Mouse (Mus musculus): ENCODE data around the gene Rbbp5. TPM values are rescaled to one million over a fixed set of nuclear protein-coding genes. Genes with fewer than 3 reads are reported as not detected.

Gene Rbbp5
- polyA plus RNA-seq, 1 experiment from 2014 or later: 61.9 TPM

DNA sequence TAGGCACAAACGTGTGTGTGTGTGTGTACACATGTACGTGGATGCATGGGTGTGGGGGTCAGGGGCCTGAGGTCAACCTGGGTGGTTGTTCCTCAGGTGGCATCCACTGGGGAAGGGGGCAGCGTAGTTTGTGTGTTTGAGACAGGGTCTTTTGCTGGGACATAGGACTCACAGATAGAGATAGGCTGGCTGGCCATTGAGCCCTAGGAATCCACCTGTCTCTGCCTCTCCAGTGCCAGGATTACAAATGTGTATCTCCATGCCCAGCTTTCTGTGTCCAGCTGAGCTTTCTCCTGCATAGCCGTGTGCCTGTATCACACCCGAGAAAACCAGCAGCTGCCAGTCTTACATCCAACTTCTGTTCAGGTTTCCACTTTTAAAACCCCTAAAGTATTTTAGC, 32.6 kb downstream of the Rbbp5 start:
- H3K27me3 ChIP-seq (ENCODE audit: poor library complexity, severe bottlenecking): no peaks in the 10 kb centered on the region
- no peak overlapping the region for H3K4me3 ChIP-seq
- H3K36me3 ChIP-seq (replicated peaks): peaks cover 48% of the 10 kb centered on the region
- no peak overlapping the region for H3K27ac ChIP-seq
- DNase-seq (ENCODE audit: extremely low spot score, low spot score): no peak
- H3K4me1 ChIP-seq: peaks cover 10% of the 10 kb centered on the region
- 89% methylated on average over 5 of the region's 5 CpGs for WGBS
- H3K9me3 ChIP-seq: no peaks in the 10 kb centered on the region

DNA sequence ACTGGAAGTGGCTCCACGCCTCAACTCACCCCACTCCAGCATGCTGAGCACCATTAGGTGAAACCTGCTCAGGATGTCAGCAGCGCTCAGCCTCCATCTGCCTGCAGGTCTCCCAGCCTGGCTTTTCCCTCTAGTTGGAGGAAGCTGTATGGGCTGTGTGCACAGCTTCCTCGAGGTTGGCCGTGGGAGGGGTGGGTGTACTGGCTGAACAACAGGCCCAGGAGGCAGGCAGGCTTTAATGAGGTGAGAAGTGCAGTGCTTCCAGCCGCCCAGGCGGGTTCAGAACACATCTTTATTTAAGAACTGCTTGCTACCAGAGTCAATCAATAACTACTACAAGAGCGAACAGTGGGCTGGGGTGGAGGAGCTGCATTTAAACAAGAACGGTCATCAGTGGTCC, 34.4 kb downstream of the Rbbp5 start:
- Histone ChIP-seq H3K27ac (no peak overlapping the region), H3K4me1 (peaks cover 10% of the 10 kb centered on the region), H3K27me3 (ENCODE audit: poor library complexity, severe bottlenecking) (no peaks in the 10 kb centered on the region), H3K36me3 (replicated peaks) (peaks cover 31% of the 10 kb centered on the region), H3K4me3 (no peak overlapping the region), H3K9me3 (no peaks in the 10 kb centered on the region)
- DNase-seq (ENCODE audit: extremely low spot score, low spot score): no peak
- WGBS: 69% methylated on average over 8 of the region's 8 CpGs

- 85% methylated on average over 8 of the region's 8 CpGs for WGBS
- H3K27ac ChIP-seq: no peak overlapping the region
- no peak for DNase-seq (ENCODE audit: extremely low spot score, low spot score)
- peaks cover 25% of the 10 kb centered on the region for H3K36me3 ChIP-seq (replicated peaks)
- peaks cover 10% of the 10 kb centered on the region for H3K4me1 ChIP-seq
- H3K4me3 ChIP-seq: no peak overlapping the region
- H3K27me3 ChIP-seq (ENCODE audit: poor library complexity, severe bottlenecking): no peaks in the 10 kb centered on the region
- no peaks in the 10 kb centered on the region for H3K9me3 ChIP-seq
Measured at GRCm38 (mm10) chr1:132512106-132512505, 34.9 kb downstream of the Rbbp5 start.

DNA sequence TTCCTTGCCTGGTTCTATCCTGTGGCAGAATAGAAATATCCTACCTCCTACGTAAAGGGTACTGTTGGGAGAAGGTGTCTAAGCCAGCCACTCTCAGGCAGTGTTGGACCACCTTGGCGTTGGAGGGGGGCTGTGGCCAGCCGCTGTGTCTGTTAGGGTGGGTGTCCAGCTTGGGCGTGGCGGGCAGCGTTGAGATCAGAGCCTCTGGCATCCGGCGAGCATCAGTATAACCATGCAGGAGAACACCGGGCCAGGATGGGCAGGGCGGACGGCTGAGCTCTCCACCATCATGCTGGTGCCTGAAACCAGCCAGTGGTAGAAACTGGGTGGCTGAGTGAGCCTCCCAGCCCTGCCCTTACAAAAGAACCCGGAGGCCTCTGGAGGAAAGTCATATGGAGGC, 38.2 kb downstream of the Rbbp5 start:
- DNase-seq (ENCODE audit: extremely low spot score, low spot score): no peak
- Histone ChIP-seq H3K4me1 (peaks cover 15% of the 10 kb centered on the region), H3K36me3 (replicated peaks) (no peaks in the 10 kb centered on the region), H3K27me3 (ENCODE audit: poor library complexity, severe bottlenecking) (no peaks in the 10 kb centered on the region), H3K4me3 (no peak overlapping the region), H3K9me3 (no peaks in the 10 kb centered on the region), H3K27ac (no peak overlapping the region)
- WGBS: 93% methylated on average over 12 of the region's 12 CpGs

GRCm38 (mm10) chr1:132516776-132517175, 39.6 kb downstream of the Rbbp5 start:
- Histone ChIP-seq H3K9me3 (no peaks in the 10 kb centered on the region), H3K27me3 (ENCODE audit: poor library complexity, severe bottlenecking) (no peaks in the 10 kb centered on the region), H3K36me3 (replicated peaks) (no peaks in the 10 kb centered on the region), H3K4me1 (peaks cover 24% of the 10 kb centered on the region), H3K4me3 (no peak overlapping the region), H3K27ac (no peak overlapping the region)
- WGBS: 92% methylated on average over 11 of the region's 11 CpGs
- no peak for DNase-seq (ENCODE audit: extremely low spot score, low spot score)

GRCm38 (mm10) chr1:132518621-132519020, 41.5 kb downstream of the Rbbp5 start:
- Histone ChIP-seq H3K27ac (no peak overlapping the region), H3K4me1 (peaks cover 21% of the 10 kb centered on the region), H3K4me3 (no peak overlapping the region), H3K27me3 (ENCODE audit: poor library complexity, severe bottlenecking) (0 out of 2 replicates have a peak, but pooled peaks cover 4% of the 10 kb centered on the region), H3K9me3 (no peaks in the 10 kb centered on the region), H3K36me3 (replicated peaks) (no peaks in the 10 kb centered on the region)
- 90% methylated on average over 18 of the region's 18 CpGs for WGBS
- DNase-seq (ENCODE audit: extremely low spot score, low spot score): no peak

- Histone ChIP-seq H3K4me1 (peaks cover 19% of the 10 kb centered on the region), H3K4me3 (no peak overlapping the region), H3K36me3 (replicated peaks) (no peaks in the 10 kb centered on the region), H3K27ac (peak overlapping the region; percentile 54; the same call in 1 of the 2 replicates), H3K9me3 (no peaks in the 10 kb centered on the region), H3K27me3 (ENCODE audit: poor library complexity, severe bottlenecking) (0 out of 2 replicates have a peak, but pooled peaks cover 4% of the 10 kb centered on the region)
- WGBS: 90% methylated on average over 11 of the region's 11 CpGs
- DNase-seq (ENCODE audit: extremely low spot score, low spot score): no peak
Measured at GRCm38 (mm10) chr1:132519734-132520133, 42.6 kb downstream of the Rbbp5 start.

DNA sequence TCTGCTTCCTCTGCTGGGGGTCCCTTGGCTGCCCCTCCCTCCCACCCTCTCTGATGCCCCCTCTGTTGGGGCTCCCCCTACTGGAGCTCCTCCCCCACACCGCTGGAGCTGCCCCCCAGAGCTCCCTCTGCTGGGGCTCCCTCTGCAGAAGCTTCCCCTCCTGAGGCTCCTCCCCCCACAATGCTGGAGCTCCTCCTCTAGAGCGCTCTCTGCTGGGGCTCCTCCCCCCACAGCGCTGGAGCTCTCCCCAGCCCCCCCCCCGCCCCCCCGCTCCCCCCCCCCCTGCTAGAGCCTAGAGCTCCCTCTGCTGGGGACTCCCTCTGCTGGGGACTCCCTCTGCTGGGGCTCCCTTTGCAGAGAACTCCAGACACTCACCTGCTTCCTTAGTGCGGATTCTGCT, 43.6 kb downstream of the Rbbp5 start:
- peaks cover 11% of the 10 kb centered on the region for H3K27me3 ChIP-seq (ENCODE audit: poor library complexity, severe bottlenecking)
- no peak overlapping the region for H3K4me3 ChIP-seq
- H3K36me3 ChIP-seq (replicated peaks): no peaks in the 10 kb centered on the region
- DNase-seq (ENCODE audit: extremely low spot score, low spot score): peak; percentile 38
- H3K9me3 ChIP-seq: no peaks in the 10 kb centered on the region
- 26% methylated on average over 4 of the region's 6 CpGs for WGBS
- no peak overlapping the region for H3K27ac ChIP-seq
- H3K4me1 ChIP-seq: peaks cover 22% of the 10 kb centered on the region

- Histone ChIP-seq H3K4me1 (peaks cover 29% of the 10 kb centered on the region), H3K36me3 (replicated peaks) (no peaks in the 10 kb centered on the region), H3K9me3 (no peaks in the 10 kb centered on the region), H3K4me3 (no peak overlapping the region), H3K27ac (no peak overlapping the region), H3K27me3 (ENCODE audit: poor library complexity, severe bottlenecking) (peaks cover 14% of the 10 kb centered on the region)
- DNase-seq (ENCODE audit: extremely low spot score, low spot score): no peak
- WGBS: 88% methylated on average over 8 of the region's 8 CpGs
Measured at GRCm38 (mm10) chr1:132523048-132523447, 45.9 kb downstream of the Rbbp5 start.

- Histone ChIP-seq H3K27me3 (ENCODE audit: poor library complexity, severe bottlenecking) (peaks cover 21% of the 10 kb centered on the region), H3K9me3 (no peaks in the 10 kb centered on the region), H3K36me3 (replicated peaks) (no peaks in the 10 kb centered on the region), H3K4me1 (peaks cover 32% of the 10 kb centered on the region), H3K4me3 (no peak overlapping the region), H3K27ac (no peak overlapping the region)
- peak; percentile 42 for DNase-seq (ENCODE audit: extremely low spot score, low spot score)
- 34% methylated on average over 4 of the region's 4 CpGs for WGBS
Measured at GRCm38 (mm10) chr1:132523920-132524319, 46.8 kb downstream of the Rbbp5 start.

DNA sequence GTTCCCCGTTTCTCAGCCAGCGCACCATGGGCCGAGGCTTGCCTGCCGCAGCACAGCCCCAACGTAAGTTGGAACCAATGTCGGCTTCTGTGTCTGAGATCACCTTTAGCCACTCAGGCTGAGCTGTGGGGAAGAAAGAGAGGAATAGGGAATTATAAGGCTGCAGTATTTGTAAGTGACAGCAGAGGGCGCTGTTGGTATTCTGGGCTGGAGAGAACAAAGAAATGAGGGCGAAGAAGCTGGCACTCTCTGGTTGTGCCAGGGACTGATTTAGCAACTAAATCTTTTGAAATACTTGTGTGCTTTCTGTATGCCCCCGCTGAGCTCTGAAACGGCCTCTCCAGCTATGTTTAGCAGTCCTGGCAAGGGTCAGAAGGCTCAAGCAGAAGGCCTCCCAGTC, 48.7 kb downstream of the Rbbp5 start:
- peak; percentile 81 for DNase-seq (ENCODE audit: extremely low spot score, low spot score)
- no peaks in the 10 kb centered on the region for H3K36me3 ChIP-seq (replicated peaks)
- peaks cover 30% of the 10 kb centered on the region for H3K27me3 ChIP-seq (ENCODE audit: poor library complexity, severe bottlenecking)
- H3K9me3 ChIP-seq: no peaks in the 10 kb centered on the region
- peaks cover 37% of the 10 kb centered on the region for H3K4me1 ChIP-seq
- peak overlapping the region; percentile 86 for H3K27ac ChIP-seq
- WGBS: 11% methylated on average over 10 of the region's 10 CpGs
- no peak overlapping the region for H3K4me3 ChIP-seq

DNA sequence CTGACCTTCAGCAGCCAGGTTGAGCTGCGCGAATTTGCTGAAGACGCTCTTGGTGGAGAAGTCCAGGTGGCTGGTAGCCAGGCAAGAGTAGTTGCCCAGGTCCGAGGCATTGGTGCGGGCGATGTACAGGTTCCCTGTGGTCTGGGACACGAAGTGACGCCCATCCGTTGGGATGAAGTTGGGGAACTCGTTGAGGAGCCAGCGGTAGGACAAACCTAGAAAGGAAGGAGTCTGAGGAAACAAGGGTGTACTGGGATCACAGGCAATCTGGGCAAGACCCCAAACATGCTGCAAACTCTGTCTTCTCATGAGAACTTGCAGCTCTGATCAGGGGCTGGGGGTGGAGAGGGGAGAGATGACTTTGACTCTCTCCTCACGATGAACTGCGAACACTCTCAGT, 50.9 kb downstream of the Rbbp5 start:
- Histone ChIP-seq H3K27ac (no peak overlapping the region), H3K27me3 (ENCODE audit: poor library complexity, severe bottlenecking) (peaks cover 48% of the 10 kb centered on the region), H3K36me3 (replicated peaks) (no peaks in the 10 kb centered on the region), H3K4me1 (peaks cover 50% of the 10 kb centered on the region), H3K9me3 (no peaks in the 10 kb centered on the region), H3K4me3 (no peak overlapping the region)
- no peak for DNase-seq (ENCODE audit: extremely low spot score, low spot score)
- 98% methylated on average over 13 of the region's 13 CpGs for WGBS

DNA sequence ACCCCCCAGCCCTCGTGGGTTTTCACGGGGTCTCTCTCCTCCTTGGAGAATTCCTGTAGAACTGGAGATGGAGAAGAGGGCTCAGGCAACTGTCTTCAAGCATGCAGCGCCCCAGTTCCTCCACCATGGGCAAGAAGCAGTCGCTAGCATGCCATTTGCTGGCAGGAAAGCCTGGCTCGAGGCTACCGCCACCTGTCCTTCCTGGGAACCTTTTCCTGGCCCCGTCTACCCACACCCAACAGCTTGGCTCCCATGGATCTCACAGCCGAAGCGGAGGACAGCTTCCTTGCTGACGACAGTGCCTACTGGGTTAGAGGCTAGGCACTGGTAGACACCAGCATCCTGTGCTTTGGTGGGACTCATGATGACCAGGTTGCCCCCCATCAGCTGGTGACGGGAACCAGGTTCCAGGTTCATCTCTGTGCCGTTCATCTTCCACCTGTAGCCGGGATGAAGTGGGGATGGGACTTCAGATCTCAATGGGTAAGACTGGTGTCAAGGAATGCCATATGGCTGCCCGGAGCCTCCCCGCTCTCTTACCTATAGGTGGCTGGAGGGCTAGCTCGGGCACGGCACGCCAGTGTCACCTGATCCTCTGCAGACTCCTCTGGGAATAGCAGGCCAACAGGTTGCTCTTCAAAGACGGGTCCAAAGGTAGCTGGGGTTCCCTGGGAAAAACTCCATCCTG, 51.6 kb downstream of the Rbbp5 start:
- Histone ChIP-seq H3K4me1 (peaks cover 57% of the 10 kb centered on the region), H3K27ac (no peak overlapping the region), H3K36me3 (replicated peaks) (no peaks in the 10 kb centered on the region), H3K27me3 (ENCODE audit: poor library complexity, severe bottlenecking) (peaks cover 56% of the 10 kb centered on the region), H3K9me3 (no peaks in the 10 kb centered on the region), H3K4me3 (no peak overlapping the region)
- 90% methylated on average over 19 of the region's 19 CpGs for WGBS
- no peak for DNase-seq (ENCODE audit: extremely low spot score, low spot score)

Data from forebrain, embryonic 10.5 days (tissue).